Mouse (Mus musculus): ENCODE results near the gene Prdm11.

- TF ChIP-seq CTCF (IDR thresholded peaks at IDR 0.05; ENCODE audit: borderline replicate concordance, insufficient read depth, low read length) (no peak), POLR2A (IDR thresholded peaks at IDR 0.05; ENCODE audit: low read depth, low read length) (no peak)
Observed at GRCm38 (mm10) chr2:93031021-93031420, 14.9 kb downstream of the Prdm11 start.
